Mouse (Mus musculus) limb, embryonic 10.5 days (tissue): ENCODE data around the gene Spo11. TPM values are rescaled to one million over a fixed set of nuclear protein-coding genes. Genes with fewer than 3 reads are reported as not detected.

ENCODE experiments used
- DNase-seq: peaks from one replicate; pipeline ENCODE4 v3.0.0-alpha.2; 2017; ENCODE audit warnings: low spot score
- H3K27ac ChIP-seq: fragments of 300-500 bp; sonication (generic); 2 replicates; pipeline ENCODE4 v1.5.1; 2016; ENCODE audit warnings: mild to moderate bottlenecking
- H3K27me3 ChIP-seq: fragments of 300-500 bp; sonication (generic); 2 replicates; pipeline ENCODE4 v1.6.1; 2016; ENCODE audit warnings: low read depth, mild to moderate bottlenecking; ENCODE audit not compliant: poor library complexity, severe bottlenecking
- H3K36me3 ChIP-seq: fragments of 300-500 bp; sonication (generic); 2 replicates; pipeline ENCODE4 v1.6.1; 2016; ENCODE audit warnings: mild to moderate bottlenecking, moderate library complexity
- H3K4me1 ChIP-seq: fragments of 300-500 bp; sonication (generic); 2 replicates; pipeline ENCODE4 v1.6.1; 2016
- H3K4me3 ChIP-seq: fragments of 300-500 bp; sonication (generic); 2 replicates; pipeline ENCODE4 v1.5.1; 2016; ENCODE audit warnings: mild to moderate bottlenecking, moderate library complexity
- H3K9me3 ChIP-seq: fragments of 300-500 bp; sonication (generic); replicated peaks from 2 replicates; pipeline ENCODE4 v1.6.1; 2016; ENCODE audit warnings: mild to moderate bottlenecking
- WGBS: fragments of 180-500 bp; shearing (Covaris S2); methylation state at CpG from one replicate; pipeline ENCODE4 v1.1.7; 2016; 5-methylcytosine and 5-hydroxymethylcytosine counted together
- polyA plus RNA-seq: library from polyadenylated mRNA; unstranded; fragments of >200 nt; fragmentation: Nextera tagmentation; extraction: Ambion mirVana; gene quantifications from 2 replicates; pipeline ENCODE4 v1.2.1, GENCODE M21; 2016

Spo11 gene
- polyA plus RNA-seq, 1 experiment from 2014 or later: 0.79 TPM

DNA sequence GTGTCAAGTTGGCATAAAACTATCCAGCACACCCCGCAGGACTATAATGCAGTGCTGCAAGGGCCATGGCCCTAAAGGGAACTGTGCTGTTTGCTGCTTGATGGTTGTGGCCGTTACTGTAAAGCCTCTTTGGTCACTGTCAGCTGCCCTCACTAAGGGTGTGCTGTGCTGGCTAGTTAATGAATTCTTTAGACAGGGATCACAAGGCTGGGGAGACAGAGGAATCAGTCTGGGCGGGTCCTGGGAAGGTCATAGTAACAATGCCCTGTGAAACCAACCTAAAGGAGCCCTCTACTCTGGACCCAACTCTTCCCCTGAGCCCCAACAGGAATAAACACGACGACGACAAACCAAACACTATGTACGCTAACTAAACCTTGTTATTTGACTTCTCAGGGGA is 21.0 kb downstream of the Spo11 start:
- no peak overlapping the region for H3K27ac ChIP-seq
- H3K9me3 ChIP-seq: no peaks in the 10 kb centered on the region

DNA sequence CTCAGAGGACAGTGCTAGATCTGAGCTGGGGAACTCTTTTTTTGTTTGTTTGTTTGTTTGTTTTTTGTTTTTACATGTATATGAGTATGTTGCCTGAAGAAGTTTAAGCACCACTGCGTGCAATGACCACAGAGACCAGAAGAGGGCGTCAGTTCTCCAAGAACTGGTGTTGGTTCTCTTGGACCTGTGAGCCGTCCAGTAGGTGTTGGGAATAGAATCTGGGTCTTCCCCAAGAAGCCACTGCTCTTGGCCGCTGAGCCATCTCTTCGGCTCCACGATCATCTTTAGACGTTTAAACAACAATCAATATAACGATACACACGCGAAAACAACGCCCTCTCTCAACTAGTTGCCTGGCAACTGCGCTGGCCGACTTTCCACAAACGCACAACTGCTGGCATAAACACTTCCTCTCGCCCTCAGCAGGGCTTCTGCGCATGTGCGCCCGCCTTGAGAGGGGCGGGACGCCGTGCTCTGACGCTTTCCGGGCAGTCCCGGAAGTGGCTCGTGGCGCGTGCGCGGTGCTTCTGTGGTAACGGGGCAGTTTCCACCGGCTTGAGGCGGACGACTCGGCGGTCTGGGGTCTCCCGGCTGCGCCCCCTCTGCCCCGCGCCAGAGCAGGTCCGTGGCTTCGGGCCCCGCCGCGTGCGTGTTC is 22.3 kb downstream of the Spo11 start, which contains the start of gene Rae1:
Rae1 (plus strand) TSS at position 488 of the 655 bp plus-strand sequence.
- Histone ChIP-seq H3K4me1 (peaks cover 23% of the 10 kb centered on the region), H3K9me3 (no peaks in the 10 kb centered on the region), H3K27ac (peak within 1 kb of the TSS; percentile 99), H3K36me3 (peaks cover 37% of the 10 kb centered on the region), H3K4me3 (peak within 1 kb of the TSS; percentile 99), H3K27me3 (no peaks in the 10 kb centered on the region)
- DNase-seq: peak; percentile 100
- WGBS: under 1% methylated on average over 45 of the region's 45 CpGs

More for the DNA sequence above, 21.0 kb downstream of the Spo11 start:
- 70% methylated on average over 7 of the region's 7 CpGs for WGBS
- peaks cover 23% of the 10 kb centered on the region for H3K4me1 ChIP-seq
- no peak overlapping the region for H3K4me3 ChIP-seq
- no peak for DNase-seq
- H3K36me3 ChIP-seq: peaks cover 24% of the 10 kb centered on the region
- H3K27me3 ChIP-seq: no peaks in the 10 kb centered on the region

DNA sequence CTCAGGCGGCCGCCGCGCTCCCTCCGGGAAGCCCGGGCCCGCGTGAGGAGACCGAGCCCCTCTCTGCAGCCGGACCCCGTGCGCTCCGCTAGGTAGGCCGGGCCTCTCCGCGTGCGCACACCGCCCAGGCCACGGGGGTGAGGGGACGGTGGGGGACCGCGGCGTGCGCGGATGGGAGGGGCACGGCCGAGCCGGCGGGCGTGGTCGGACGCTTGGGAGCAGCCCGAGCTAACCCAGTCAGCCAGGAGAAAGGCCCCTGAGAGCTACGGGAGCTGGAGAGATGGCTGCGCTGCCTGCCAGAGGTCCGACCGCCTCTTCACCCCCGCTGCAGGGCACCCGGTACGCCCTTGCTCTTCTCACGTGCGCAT is 22.8 kb downstream of the Spo11 start:
- no peak for DNase-seq
- Histone ChIP-seq H3K36me3 (peaks cover 42% of the 10 kb centered on the region), H3K9me3 (no peaks in the 10 kb centered on the region), H3K4me1 (peaks cover 23% of the 10 kb centered on the region), H3K27ac (peak overlapping the region; percentile 99), H3K27me3 (no peaks in the 10 kb centered on the region), H3K4me3 (peak overlapping the region; percentile 99)
- WGBS: under 1% methylated on average over 42 of the region's 42 CpGs

DNA sequence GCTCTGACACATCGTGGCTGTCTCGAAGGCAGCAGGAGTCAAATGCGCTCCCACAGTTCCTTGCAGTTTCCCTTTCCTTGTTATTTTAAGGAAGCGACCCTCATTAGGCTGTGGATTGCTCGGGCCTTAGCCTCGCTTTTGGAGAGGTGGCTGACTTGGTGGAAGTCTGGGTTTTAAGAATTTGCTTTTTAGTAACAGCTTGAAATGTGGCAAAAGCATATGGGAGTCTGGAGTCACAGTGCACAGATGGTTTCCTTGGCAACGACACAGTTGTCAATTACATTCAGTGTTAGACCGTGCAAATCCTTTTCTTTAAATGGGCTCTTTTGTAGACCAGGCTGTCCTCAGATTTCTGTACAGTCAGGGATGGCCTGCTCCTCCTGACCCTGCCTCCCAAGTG is 23.4 kb downstream of the Spo11 start:
- H3K9me3 ChIP-seq: no peaks in the 10 kb centered on the region
- H3K27ac ChIP-seq: peak overlapping the region; percentile 99
- H3K4me3 ChIP-seq: peak overlapping the region; percentile 99
- no peaks in the 10 kb centered on the region for H3K27me3 ChIP-seq
- no peak for DNase-seq
- WGBS: 26% methylated on average over 8 of the region's 8 CpGs
- H3K4me1 ChIP-seq: peaks cover 20% of the 10 kb centered on the region
- peaks cover 47% of the 10 kb centered on the region for H3K36me3 ChIP-seq

DNA sequence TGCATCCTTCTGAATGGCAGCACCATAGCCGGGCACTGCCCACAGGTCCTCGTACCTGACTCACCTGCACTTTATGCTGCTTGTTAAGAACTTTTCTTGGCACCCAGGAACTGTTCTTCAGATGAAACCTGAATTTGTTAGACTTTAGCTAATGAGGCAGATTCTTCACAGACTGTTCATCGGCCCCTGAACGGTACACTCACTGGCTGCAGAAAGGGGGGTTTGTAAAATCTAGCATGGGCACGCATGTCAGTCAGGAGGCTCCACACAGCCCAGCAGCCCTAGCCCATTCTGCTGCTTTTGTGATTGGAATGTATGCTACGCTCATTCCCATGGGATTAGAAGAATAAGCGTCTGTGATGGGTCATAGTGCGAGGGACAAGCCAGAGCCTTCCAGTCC is 26.2 kb downstream of the Spo11 start:
- DNase-seq: no peak
- no peaks in the 10 kb centered on the region for H3K9me3 ChIP-seq
- H3K27ac ChIP-seq: no peak overlapping the region
- peaks cover 75% of the 10 kb centered on the region for H3K36me3 ChIP-seq
- H3K4me1 ChIP-seq: peaks cover 16% of the 10 kb centered on the region
- H3K27me3 ChIP-seq: no peaks in the 10 kb centered on the region
- 96% methylated on average over 8 of the region's 8 CpGs for WGBS
- H3K4me3 ChIP-seq: no peak overlapping the region

DNA sequence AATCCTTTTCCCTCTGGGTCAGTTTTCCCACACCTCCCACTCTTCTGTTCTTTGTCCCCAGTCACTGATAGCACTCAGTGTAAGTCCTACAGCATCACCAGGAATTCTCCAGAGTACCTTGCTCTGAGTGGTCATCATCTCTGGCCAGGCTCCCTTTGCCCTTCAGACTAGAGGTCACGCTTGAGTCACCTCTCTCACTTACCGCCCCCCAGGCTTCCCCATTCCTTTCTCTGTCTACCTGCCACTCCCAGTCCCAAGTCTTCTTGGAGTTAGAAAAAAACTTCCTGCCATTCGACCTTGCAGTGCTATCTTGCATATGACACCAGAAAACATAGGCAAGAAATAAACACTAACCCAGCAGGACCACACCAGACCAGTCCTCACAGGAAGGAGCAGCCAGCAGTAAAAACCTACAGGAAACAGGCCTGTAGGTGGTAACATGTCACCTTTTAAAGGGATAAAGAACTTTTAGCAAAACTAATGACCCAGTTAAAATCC is 32.8 kb downstream of the Spo11 start:
- no peaks in the 10 kb centered on the region for H3K27me3 ChIP-seq
- DNase-seq: no peak
- no peak overlapping the region for H3K4me3 ChIP-seq
- H3K27ac ChIP-seq: no peak overlapping the region
- H3K4me1 ChIP-seq: 0 out of 2 replicates have a peak, but pooled peaks cover 3% of the 10 kb centered on the region
- peaks cover 98% of the 10 kb centered on the region for H3K36me3 ChIP-seq
- no peaks in the 10 kb centered on the region for H3K9me3 ChIP-seq
- WGBS: 76% methylated on average over 3 of the region's 3 CpGs

DNA sequence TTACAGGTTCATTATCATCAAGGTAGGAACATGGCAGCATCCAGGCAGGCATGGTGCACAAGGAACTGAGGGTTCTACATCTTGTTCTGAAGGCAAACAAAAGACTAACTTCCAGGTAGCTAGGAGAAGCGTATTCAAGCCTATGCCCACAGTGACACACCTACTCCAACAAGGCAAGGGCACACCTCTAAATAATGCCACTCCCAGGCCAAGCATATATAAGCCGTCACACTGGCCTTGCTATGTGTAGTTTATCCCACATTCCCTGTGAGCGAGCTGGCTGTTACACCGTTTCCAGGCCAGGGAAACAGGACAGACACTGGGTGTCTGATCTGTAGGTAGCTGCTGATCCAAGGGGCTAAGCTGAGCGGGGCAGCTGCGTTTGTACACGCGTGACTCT is 33.9 kb downstream of the Spo11 start:
- H3K27ac ChIP-seq: no peak overlapping the region
- H3K4me3 ChIP-seq: no peak overlapping the region
- no peaks in the 10 kb centered on the region for H3K9me3 ChIP-seq
- DNase-seq: no peak
- 96% methylated on average over 8 of the region's 8 CpGs for WGBS
- peaks cover 99% of the 10 kb centered on the region for H3K36me3 ChIP-seq
- H3K27me3 ChIP-seq: no peaks in the 10 kb centered on the region
- 0 out of 2 replicates have a peak, but pooled peaks cover 3% of the 10 kb centered on the region for H3K4me1 ChIP-seq

DNA sequence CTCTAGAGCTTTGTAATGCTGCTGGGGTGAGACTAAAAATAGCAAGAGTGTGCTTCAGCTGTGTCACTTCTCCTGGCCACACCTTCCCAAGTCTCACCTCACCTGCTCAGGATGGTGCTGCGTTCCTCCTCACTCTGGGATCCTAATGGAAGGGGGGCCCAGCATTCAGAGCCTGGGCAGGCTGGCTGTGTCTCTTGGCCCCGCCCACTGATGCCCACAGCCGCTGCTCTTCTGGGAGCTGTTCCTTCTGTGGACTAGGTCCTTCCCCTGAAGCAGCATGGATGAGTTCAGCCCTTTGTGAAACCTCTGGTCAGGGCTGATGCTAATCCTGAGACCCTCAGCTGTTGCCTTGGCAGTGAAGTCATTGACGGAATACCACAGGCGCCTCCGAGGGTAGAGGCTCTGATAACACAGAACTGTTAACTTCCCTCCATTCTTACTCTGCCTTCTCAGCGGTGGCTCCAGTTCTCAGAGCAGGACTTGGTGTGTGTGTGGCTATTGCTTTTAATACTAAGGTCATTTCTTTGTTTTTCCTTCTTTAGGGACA is 37.3 kb downstream of the Spo11 start:
- Histone ChIP-seq H3K4me1 (peaks cover 24% of the 10 kb centered on the region), H3K4me3 (no peak overlapping the region), H3K9me3 (no peaks in the 10 kb centered on the region), H3K27ac (no peak overlapping the region), H3K27me3 (peaks cover 10% of the 10 kb centered on the region; the same call in 1 of the 2 replicates), H3K36me3 (peaks cover 68% of the 10 kb centered on the region)
- no peak for DNase-seq
- WGBS: 85% methylated on average over 7 of the region's 7 CpGs

DNA sequence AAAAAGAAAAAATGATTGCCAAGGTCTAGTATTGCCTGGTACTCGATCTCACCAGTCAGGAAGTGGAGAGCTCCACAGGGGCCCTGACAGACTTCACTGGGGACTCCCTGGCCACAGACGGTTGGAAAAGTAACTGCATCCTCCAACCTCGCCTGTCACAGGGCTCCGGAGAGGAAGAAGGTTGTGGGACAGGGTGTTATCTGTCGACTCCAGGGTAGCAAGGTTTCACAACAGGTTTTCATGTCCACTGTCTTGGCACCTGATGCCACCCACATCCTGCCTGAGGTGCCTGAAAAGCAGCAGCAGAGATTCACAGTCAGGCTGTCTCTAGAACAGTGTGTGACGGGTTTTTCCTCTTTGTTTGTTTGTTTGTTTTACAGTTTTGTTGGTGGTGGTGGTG is 40.4 kb downstream of the Spo11 start:
- Histone ChIP-seq H3K4me1 (peaks cover 39% of the 10 kb centered on the region), H3K36me3 (peaks cover 37% of the 10 kb centered on the region)
- 43% methylated on average over 6 of the region's 6 CpGs for WGBS

DNA sequence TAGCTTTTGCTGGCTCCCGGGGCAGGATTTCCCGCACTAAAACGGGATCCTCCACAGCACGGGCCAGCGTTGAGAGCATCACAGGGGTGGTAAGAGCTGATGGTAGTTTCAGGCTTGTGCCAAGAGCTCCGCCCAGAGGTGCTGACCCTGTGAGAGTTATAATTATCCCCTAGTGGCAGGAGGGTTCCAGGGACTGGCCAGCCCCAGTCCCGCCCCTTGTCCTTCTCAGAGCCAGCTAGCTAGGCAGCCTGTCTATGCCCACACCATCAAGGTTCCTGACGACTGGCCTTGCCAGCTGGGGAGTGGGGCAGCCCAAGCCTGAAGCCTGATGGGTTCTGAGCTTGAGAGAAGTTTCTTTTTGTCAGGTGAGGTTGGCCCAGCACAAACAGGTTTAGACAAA is 41.1 kb downstream of the Spo11 start:
- peaks cover 46% of the 10 kb centered on the region for H3K4me1 ChIP-seq
- H3K36me3 ChIP-seq: peaks cover 36% of the 10 kb centered on the region
- H3K9me3 ChIP-seq: no peaks in the 10 kb centered on the region
- H3K27ac ChIP-seq: peak overlapping the region; percentile 84; the same call in 1 of the 2 replicates
- H3K27me3 ChIP-seq: peaks cover 22% of the 10 kb centered on the region
- DNase-seq: no peak
- H3K4me3 ChIP-seq: no peak overlapping the region
- 12% methylated on average over 8 of the region's 8 CpGs for WGBS

More for the DNA sequence above, 40.4 kb downstream of the Spo11 start:
- H3K4me3 ChIP-seq: no peak overlapping the region
- no peaks in the 10 kb centered on the region for H3K9me3 ChIP-seq
- H3K27me3 ChIP-seq: peaks cover 22% of the 10 kb centered on the region
- H3K27ac ChIP-seq: no peak overlapping the region
- DNase-seq: no peak

DNA sequence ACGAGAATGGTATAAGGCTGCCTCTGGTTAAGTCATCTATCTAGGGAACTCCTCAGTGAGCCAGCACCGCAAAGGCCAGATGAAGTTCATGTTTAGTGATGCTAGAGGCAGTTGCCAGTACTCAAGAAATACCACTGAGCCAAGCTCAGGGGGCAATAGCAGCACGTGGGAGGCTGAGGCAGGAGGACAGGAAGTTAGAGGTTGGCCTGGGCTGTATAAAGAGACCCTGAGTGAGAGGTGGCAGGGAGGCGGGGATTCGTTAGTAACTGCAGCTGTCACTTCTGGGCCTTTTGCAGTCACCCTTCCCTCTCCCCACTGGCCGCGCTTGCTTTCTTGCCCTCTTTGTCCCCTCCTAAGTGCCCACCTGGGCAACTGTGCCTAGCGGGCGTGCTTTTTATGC is 41.8 kb downstream of the Spo11 start:
- 15% methylated on average over 9 of the region's 9 CpGs for WGBS
- H3K27me3 ChIP-seq: peaks cover 22% of the 10 kb centered on the region

DNA sequence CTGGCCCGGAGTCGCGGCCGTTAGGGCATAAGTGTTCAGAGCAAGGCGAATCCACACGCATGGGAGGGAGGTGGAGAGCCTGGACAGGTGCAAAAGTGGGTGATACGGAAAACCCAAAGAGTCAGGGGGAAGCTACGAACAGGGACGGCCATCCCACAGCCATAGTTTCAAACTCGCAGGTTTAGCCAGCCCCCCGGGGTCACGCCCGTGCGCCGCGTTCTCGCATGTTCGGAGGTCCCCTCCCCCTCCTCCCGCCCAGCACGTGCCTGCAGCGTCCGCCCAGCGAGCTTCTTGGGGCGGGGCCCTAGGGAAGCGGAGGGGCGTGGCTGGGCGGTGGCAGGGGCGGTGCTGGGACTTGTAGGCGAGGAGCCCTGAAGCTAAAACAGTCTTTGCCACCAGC is 42.3 kb downstream of the Spo11 start:
- peak overlapping the region; percentile 84 for H3K27ac ChIP-seq
- peak overlapping the region; percentile 56 for H3K4me3 ChIP-seq
- peak; percentile 93 for DNase-seq
- no peaks in the 10 kb centered on the region for H3K9me3 ChIP-seq
- WGBS: under 1% methylated on average over 29 of the region's 29 CpGs
- peaks cover 58% of the 10 kb centered on the region for H3K4me1 ChIP-seq
- peaks cover 22% of the 10 kb centered on the region for H3K27me3 ChIP-seq
- peaks cover 36% of the 10 kb centered on the region for H3K36me3 ChIP-seq

More for the DNA sequence above, 41.8 kb downstream of the Spo11 start:
- Histone ChIP-seq H3K27ac (peak overlapping the region; percentile 84), H3K4me1 (peaks cover 53% of the 10 kb centered on the region), H3K9me3 (no peaks in the 10 kb centered on the region), H3K36me3 (peaks cover 36% of the 10 kb centered on the region), H3K4me3 (peak overlapping the region; percentile 56)
- no peak for DNase-seq

DNA sequence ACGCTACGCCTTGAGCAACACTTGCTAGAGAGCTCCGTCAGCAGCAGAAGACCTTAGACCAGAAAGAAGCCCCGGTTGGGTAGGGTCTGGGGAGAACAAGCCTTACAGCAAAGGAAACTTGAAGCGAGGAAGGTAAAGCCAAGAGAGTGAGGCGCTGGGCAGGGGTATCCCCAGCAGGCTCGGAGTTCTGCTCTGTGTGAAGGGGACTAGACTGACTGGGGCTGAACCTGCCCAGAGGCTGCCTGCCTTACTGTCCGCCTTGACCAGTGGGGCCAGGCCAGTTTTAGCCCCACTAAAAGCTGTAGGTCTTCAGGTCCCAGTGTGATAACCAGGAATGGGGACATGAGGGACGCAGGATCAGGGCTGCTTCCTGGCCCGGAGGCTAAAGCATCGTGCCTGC is 42.9 kb downstream of the Spo11 start, which contains the start of gene Rbm38:
Rbm38 (plus strand) TSS at position 69 of the 400 bp plus-strand sequence.
- Histone ChIP-seq H3K27me3 (peaks cover 22% of the 10 kb centered on the region), H3K4me1 (peaks cover 64% of the 10 kb centered on the region), H3K36me3 (peaks cover 36% of the 10 kb centered on the region), H3K9me3 (no peaks in the 10 kb centered on the region), H3K4me3 (peak within 1 kb of the TSS; percentile 83), H3K27ac (peak within 1 kb of the TSS; percentile 84)
- no peak for DNase-seq
- WGBS: 31% methylated on average over 11 of the region's 11 CpGs
